Mouse (Mus musculus) kidney, adult 2 months (tissue): ENCODE data around the gene Cxcr1.

Experiments
- CTCF ChIP-seq: fragments of 200-500 bp; conservative IDR thresholded peaks from 2 replicates; pipeline ENCODE4 v1.5.1; 2011; ENCODE audit warnings: low read depth, mild to moderate bottlenecking, control low read depth, low read length, moderate library complexity, mixed read lengths; ENCODE audit not compliant: insufficient read depth, insufficient read length
- POLR2A ChIP-seq: fragments of 200-500 bp; IDR thresholded peaks from one replicate; pipeline ENCODE4 v1.6.1; 2011; ENCODE audit warnings: low read depth, low read length, control low read depth

- TF ChIP-seq CTCF: no peak
- no peak for TF ChIP-seq POLR2A
These were observed 21.7 kb downstream of the Cxcr1 start for GRCm38 (mm10) chr1:74172722-74173121.
